Mouse (Mus musculus) limb, embryonic 14.5 days (tissue): ENCODE measurements around the gene Leng1. TPM values are rescaled to one million over a fixed set of nuclear protein-coding genes. Genes with fewer than 3 reads are reported as not detected.

Experiments used
- ATAC-seq: fragments of 200-750 bp; cut with Nextera tagmentation; 2 replicates; pipeline ENCODE4 v1.8.0; 2017; ENCODE audit warnings: low read depth, moderate number of reproducible peaks, moderate TSS enrichment; ENCODE audit not compliant: low FRiP score
- DNase-seq: peaks from one replicate; pipeline ENCODE4 v3.0.0-alpha.2; 2015; ENCODE audit warnings: low spot score
- H3K27ac ChIP-seq: fragments of 300-500 bp; sonication (generic); replicated peaks from 2 replicates; pipeline ENCODE4 v1.5.1; 2014; ENCODE audit warnings: low read depth, mild to moderate bottlenecking, low read length, moderate library complexity, mixed read lengths
- H3K27me3 ChIP-seq: fragments of 300-500 bp; sonication (generic); 2 replicates; pipeline ENCODE4 v1.6.1; 2014; ENCODE audit warnings: low read length, mixed read lengths; ENCODE audit not compliant: control insufficient read depth, insufficient read depth
- H3K36me3 ChIP-seq: fragments of 300-500 bp; sonication (generic); 2 replicates; pipeline ENCODE4 v1.6.1; 2014; ENCODE audit warnings: mild to moderate bottlenecking, low read length, moderate library complexity, mixed read lengths; ENCODE audit not compliant: control insufficient read depth, insufficient read depth
- H3K4me1 ChIP-seq: fragments of 300-500 bp; sonication (generic); 2 replicates; pipeline ENCODE4 v1.6.1; 2014; ENCODE audit warnings: antibody characterized with exemption, low read length, mixed read lengths; ENCODE audit not compliant: control insufficient read depth, insufficient read depth
- H3K4me2 ChIP-seq: fragments of 300-500 bp; sonication (generic); replicated peaks from 2 replicates; pipeline ENCODE4 v1.6.1; 2014; ENCODE audit warnings: low read depth, mild to moderate bottlenecking, low read length, moderate library complexity; ENCODE audit not compliant: severe bottlenecking
- H3K4me3 ChIP-seq: fragments of 300-500 bp; sonication (generic); replicated peaks from 2 replicates; pipeline ENCODE4 v1.5.1; 2014; ENCODE audit warnings: low read length
- H3K9ac ChIP-seq: fragments of 300-500 bp; sonication (generic); 2 replicates; pipeline ENCODE4 v1.6.1; 2014; ENCODE audit warnings: mild to moderate bottlenecking, low read depth, low read length, moderate library complexity; ENCODE audit not compliant: severe bottlenecking
- H3K9me3 ChIP-seq: fragments of 300-500 bp; sonication (generic); 2 replicates; pipeline ENCODE4 v1.6.1; 2016; ENCODE audit warnings: low read length; ENCODE audit not compliant: control insufficient read depth
- POLR2A ChIP-seq: fragments of 200-500 bp; IDR thresholded peaks from 2 replicates; pipeline ENCODE4 v1.8.0; 2012; ENCODE audit warnings: inconsistent platforms, mild to moderate bottlenecking, moderate library complexity, borderline replicate concordance; ENCODE audit not compliant: insufficient read depth, insufficient read length; ENCODE audit errors: extremely low read depth
- WGBS: fragments of 180-500 bp; shearing (Covaris S2); extraction: QIAGEN DNeasy Blood & Tissue Kit; methylation state at CpG from one replicate; pipeline ENCODE4 v1.1.7; 2014; 5-methylcytosine and 5-hydroxymethylcytosine counted together
- polyA plus RNA-seq, 2 experiments: library from polyadenylated mRNA; depleted of rRNA in 1 of 2; stranded (reverse) in 1 of 2; unstranded in 1 of 2; fragments of >200 nt; fragmentation: Nextera tagmentation in 1 of 2; extraction: Ambion mirVana in 1 of 2; gene quantifications; 2 replicates each; pipeline versions ENCODE4 v1.2.1 to v1.2.3; 2012 to 2014

Gene Leng1
- polyA plus RNA-seq, 2 experiments, result 10.5 to 12.6 TPM

DNA sequence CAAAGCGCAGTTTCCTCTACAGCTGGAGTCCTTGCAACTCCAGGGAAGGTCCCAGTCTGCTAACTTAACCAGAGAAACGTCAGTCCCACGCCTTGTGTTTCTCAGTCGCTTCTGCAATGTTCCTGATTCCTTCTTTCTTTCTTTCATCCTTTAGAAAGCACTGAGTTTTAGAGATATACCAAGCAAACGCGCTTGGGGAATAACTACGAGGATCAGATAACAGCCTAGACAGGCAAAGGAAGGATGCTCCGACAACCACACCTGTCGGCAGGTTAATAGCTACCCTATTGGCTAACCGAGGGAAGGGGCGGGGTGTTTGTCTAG, 21.3 kb downstream of the Leng1 start:
- Histone ChIP-seq H3K4me2 (peak overlapping the region; percentile 47), H3K9ac (no peak overlapping the region), H3K4me1 (peaks cover 27% of the 10 kb centered on the region), H3K9me3 (no peaks in the 10 kb centered on the region), H3K4me3 (peak overlapping the region; percentile 95), H3K36me3 (peaks cover 30% of the 10 kb centered on the region), H3K27me3 (no peaks in the 10 kb centered on the region), H3K27ac (0 out of 2 replicates have a peak overlapping the region, but pooled peaks have one; percentile 45)
- ATAC-seq (no peak), DNase-seq (no peak)
- WGBS, result 2% methylated on average over 11 of the region's 11 CpGs
- TF ChIP-seq POLR2A, result no peak

DNA sequence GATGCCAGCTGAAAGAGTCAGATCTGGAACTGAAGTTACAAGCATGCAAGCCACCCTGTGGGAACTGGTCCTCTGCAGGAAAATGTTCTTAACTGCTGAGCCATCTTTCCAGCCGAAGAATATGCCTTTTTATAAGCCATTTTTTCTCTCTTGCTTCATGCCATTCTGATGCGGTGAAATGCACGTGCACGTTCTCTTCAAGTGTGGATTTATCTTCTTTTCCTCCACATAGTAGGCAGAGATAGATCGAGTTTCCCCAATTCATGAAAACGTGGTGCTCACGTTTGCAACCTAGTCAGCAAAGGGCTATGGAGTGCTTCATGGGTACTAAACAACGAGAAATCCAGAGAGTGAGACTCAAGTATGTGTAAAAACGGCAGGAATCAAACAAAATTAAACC, 21.8 kb downstream of the Leng1 start:
- peak overlapping the region; percentile 95 for H3K4me3 ChIP-seq
- H3K27me3 ChIP-seq, result no peaks in the 10 kb centered on the region
- no peak for TF ChIP-seq POLR2A
- no peak overlapping the region for H3K27ac ChIP-seq
- peak overlapping the region; percentile 47 for H3K4me2 ChIP-seq
- DNase-seq, result no peak
- H3K9ac ChIP-seq, result no peak overlapping the region
- H3K4me1 ChIP-seq, result peaks cover 23% of the 10 kb centered on the region
- WGBS, result 25% methylated on average over 9 of the region's 9 CpGs
- no peaks in the 10 kb centered on the region for H3K9me3 ChIP-seq
- H3K36me3 ChIP-seq, result peaks cover 31% of the 10 kb centered on the region
- ATAC-seq, result no peak

DNA sequence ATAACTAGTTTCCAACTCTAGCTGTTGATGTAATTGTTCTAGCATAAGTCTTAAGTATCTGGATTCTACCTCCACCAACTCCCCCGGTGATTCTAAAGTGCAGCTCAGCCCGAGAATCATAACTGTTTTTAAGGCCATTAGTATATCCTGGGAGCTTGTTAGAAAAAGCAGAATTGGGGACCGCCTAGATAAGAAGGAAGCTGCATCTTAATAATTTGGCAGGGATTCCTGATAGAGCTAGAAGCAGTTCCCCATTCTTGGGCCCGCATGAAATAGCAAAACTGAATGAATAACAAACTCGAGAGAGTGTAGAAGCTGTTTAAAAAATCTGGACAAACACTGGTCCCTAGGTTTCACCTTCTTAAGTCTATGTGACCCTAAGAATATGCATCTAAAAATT, 22.2 kb downstream of the Leng1 start:
- ATAC-seq, result no peak
- DNase-seq, result no peak
- H3K4me2 ChIP-seq, result no peak overlapping the region
- H3K27me3 ChIP-seq, result no peaks in the 10 kb centered on the region
- WGBS, result 70% methylated on average over 5 of the region's 5 CpGs
- H3K4me3 ChIP-seq, result no peak overlapping the region
- no peak overlapping the region for H3K27ac ChIP-seq
- H3K9ac ChIP-seq, result no peak overlapping the region
- peaks cover 19% of the 10 kb centered on the region for H3K4me1 ChIP-seq
- H3K9me3 ChIP-seq, result no peaks in the 10 kb centered on the region
- no peak for TF ChIP-seq POLR2A
- H3K36me3 ChIP-seq, result peaks cover 31% of the 10 kb centered on the region

DNA sequence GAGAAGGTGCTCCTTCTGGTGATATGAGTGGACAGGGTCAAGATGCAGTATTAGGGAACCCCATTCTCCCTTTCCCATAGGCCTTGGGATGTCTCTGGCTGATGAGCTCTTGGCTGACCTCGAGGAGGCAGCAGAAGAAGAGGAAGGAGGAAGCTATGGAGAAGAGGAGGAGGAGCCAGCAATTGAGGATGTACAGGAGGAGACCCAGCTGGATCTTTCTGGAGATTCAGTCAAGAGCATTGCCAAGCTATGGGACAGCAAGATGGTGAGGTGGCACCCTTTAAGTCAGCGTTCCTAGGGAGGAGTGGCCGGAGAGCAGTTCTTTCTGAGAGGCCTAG, 35.2 kb downstream of the Leng1 start:
- no peak overlapping the region for H3K27ac ChIP-seq
- H3K4me3 ChIP-seq, result peak overlapping the region; percentile 72
- WGBS, result 66% methylated on average over 3 of the region's 3 CpGs
- H3K4me1 ChIP-seq, result peaks cover 20% of the 10 kb centered on the region
- H3K36me3 ChIP-seq, result peaks cover 23% of the 10 kb centered on the region
- peak overlapping the region; percentile 71 for H3K9ac ChIP-seq
- no peak for TF ChIP-seq POLR2A
- no peak for ATAC-seq
- H3K4me2 ChIP-seq, result peak overlapping the region; percentile 96
- H3K9me3 ChIP-seq, result no peaks in the 10 kb centered on the region
- DNase-seq, result no peak
- no peaks in the 10 kb centered on the region for H3K27me3 ChIP-seq

DNA sequence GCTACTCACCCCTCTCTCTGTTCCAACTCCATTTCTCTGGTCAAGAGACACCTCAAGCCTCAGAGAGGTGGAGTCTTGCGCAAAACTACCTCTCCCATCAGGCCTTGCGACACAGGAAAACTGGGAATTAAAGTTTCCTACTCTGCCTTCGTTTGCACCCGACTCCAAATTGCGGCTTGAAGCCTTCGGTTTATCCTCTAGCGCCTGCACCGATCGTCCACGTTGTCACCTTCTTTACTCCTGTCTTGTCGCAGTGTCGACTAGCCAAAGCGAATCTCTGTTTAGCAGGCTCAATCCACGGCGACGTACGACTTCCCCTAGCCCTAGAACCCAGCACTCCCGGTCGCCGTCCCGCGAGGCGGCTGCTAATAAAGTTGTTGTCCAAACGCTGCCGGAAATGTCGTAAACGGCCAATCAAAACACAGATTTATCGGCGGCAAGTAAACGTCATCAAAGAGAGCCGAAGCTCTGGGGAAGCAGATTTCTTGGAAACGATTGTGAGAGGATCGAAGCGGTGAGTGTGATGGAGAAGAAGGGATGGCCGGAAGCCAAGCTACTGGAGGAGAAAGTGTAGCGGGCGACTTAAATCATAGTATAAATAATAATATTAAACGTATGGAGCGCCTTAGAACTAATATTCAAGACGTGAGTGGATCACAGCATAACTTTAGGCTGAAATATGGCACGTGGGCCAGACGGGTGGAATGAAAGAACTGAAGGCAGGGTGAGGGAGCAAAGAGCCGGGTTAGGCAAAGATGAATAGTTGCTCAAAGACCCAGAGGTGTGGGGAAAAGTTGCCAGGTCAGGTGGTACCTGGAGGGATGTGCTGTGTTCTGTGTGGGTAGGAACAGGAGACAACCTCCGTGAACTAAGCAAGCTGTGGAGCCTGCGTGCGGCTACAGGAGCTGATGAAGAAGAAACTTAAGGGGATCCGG, 35.8 kb downstream of the Leng1 start, which contains the start of the genes Tfpt and Prpf31:
Gene Tfpt (minus strand): TSS at position 387 of the 935 bp plus-strand sequence.
Gene Prpf31 (plus strand): TSS at position 443 of the 935 bp plus-strand sequence.
- peaks cover 19% of the 10 kb centered on the region for H3K36me3 ChIP-seq
- H3K4me2 ChIP-seq, result peak within 1 kb of the TSS; percentile 96
- ATAC-seq (peak; percentile 94), DNase-seq (peak; percentile 94)
- peak within 1 kb of the TSS; percentile 72 for H3K4me3 ChIP-seq
- H3K4me1 ChIP-seq, result peaks cover 20% of the 10 kb centered on the region
- H3K9ac ChIP-seq, result peak within 1 kb of the TSS; percentile 71
- no peaks in the 10 kb centered on the region for H3K27me3 ChIP-seq
- WGBS, result under 1% methylated on average over 47 of the region's 47 CpGs
- no peaks in the 10 kb centered on the region for H3K9me3 ChIP-seq
- peak within 1 kb of the TSS; percentile 82 for H3K27ac ChIP-seq
- 0 out of 2 replicates have a peak, but pooled peaks have one; percentile 10 for TF ChIP-seq POLR2A
